Mouse (Mus musculus) ovary, adult 18-20 months (tissue): Measurements from ENCODE around the gene Kcnt2.

Experiments used
- DNase-seq: peaks from one replicate; pipeline ENCODE4 v3.0.0; 2022; ENCODE audit warnings: low spot score, mixed read lengths

Gene Kcnt2

DNA sequence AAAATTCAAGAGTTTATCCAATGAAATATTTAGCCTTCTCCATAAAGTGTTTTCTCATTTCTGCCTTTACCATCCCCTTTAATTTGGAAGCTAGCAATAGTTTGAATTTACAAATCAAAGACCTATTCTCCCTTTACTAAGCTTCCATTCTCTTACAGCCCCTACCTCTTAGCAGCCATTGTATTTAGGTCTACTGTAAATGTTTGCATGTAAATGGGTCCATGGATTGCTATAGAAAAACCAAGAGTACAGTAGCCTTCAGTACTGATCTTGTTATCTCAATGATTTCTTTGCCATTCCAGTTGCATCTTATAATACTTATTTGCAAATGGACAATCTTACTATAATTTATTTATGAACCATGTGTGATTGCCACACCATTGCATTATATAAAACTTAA lies 267.5 kb downstream of the Kcnt2 start:
- no peak for DNase-seq

DNA sequence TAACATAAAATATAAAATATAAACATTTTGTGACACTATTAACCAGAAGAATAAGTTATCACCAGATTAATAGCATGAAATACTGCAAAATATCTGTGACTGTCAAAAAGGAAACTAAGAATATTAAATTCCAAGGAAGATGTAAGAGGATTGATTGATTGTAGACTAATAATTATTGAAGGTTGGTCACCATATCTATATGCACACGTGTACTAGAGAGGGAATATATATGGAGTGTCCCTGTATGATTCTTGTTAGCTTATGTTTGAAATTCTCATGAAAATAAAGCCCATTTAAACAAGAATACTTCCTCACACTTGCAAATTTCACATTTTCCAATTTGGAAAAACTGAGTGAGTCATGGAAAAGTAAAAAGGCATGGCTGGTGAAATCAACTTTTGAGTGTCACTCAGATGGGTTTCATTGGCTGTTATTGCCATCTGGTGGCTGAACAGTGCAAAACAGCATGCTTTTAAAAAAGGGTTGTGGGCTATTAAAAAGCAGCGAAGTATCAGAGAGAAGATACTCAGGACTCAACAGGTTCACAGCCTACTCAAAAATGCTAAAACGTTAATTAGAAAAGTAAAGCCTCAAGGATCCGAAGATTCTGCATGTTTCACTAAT lies 285.4 kb downstream of the Kcnt2 start:
- no peak for DNase-seq

DNA sequence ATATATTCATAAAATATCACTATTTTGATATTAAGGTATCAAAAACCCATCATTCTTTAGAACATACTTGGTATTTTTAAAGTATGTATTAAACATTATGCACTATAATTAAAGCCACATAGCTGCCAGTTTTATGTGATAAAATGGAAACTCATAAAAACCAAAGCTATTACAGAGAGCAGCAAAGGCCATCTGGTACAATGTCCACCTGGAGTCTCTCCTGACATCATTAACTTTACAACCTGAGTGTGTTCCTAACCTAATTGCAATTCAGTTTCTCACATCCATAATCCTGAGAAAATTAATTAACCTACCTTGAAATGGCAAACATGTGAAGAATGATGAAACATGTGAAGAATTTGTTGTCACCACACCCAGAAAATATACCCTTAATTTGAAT lies 288.9 kb downstream of the Kcnt2 start:
- no peak for DNase-seq

DNA sequence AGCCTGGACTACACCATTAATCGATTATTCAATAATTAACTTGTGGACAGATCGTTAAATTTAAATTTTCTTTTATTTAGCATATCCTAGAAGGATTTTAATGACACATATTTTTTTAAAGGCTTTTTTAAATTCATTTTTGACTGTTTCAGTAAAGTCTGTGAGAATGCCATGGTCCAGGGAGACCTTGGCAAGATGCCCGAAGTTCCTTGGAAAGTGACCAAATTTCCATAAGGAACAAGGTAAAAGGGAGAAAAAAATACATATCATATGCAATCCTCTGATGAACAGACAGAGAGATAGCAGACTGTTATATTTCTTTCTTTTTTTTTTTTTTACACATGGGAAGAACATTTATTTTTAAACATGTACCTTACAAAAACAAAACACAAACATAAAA lies 296.1 kb downstream of the Kcnt2 start:
- DNase-seq: no peak

DNA sequence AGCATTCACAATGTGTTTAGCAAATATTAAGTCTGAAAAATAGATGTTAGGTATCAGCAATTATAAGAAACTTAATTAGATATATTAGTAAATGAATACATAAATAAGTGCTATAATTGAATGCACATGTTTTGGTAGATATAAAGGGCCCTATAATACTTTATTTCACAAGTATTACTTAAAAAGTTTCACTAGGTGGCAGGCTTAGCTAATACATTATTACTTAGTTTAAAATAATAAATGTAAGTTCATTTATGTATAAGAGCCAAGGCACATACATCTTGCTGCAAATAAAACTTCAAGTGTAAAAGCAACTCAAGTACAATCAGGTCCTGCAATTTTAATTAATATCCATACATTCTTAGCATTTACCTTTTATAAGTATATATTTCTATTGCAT lies 302.8 kb downstream of the Kcnt2 start:
- no peak for DNase-seq

DNA sequence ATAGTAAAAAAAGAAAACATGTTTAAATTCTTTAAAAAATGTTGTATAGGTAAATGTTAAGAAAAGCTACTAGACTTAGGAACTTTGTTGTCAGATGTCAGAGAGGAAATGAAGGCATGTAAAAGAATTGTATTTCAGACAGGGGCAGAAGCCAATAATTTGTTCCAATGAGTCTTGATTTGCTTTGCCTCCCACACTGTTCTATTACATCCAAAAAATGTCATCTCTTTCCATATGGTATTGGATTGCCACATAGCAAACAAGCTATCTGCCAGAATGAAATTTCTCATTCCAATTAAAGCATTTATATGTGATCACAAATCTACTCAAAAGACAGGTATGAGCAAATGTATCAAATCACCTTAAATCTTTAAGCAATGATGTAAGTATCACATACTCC lies 314.8 kb downstream of the Kcnt2 start:
- no peak for DNase-seq

DNA sequence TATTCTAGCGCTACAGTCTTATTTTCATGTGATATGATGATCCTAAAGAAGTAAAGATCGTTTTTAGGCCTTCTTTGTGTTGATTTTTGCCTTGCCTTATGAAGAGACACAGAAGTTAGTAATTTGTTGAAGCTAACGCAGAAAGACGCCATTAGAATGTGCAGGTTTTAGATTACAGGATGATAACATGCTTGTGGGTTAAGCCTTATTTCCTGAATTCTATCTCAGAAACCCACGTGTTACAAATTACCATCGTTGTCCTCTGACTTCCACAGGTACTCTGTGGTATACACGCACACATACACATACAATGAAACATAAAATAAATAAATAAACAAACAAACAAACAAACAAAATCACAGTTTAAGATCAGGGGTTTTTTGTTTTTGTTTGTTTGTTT lies 326.2 kb downstream of the Kcnt2 start:
- no peak for DNase-seq

DNA sequence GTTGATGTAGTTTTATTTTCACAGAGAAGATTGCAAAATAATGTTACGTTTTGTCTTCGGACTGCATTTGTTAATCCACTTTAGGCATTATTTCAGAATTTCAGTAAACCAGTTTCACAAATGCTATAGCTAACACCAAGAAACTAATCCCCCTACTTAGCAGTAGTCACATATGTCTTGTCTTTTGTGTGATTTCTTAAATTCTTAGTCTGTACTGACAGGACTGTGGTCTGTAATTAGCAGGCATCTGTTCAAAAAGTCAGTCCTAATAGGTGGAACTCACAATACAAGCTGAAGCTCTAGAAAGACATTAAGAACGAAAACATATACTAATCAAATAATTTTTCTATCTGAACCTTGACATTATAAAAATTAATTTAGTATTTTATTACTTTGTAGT lies 332.6 kb downstream of the Kcnt2 start:
- DNase-seq: no peak

DNA sequence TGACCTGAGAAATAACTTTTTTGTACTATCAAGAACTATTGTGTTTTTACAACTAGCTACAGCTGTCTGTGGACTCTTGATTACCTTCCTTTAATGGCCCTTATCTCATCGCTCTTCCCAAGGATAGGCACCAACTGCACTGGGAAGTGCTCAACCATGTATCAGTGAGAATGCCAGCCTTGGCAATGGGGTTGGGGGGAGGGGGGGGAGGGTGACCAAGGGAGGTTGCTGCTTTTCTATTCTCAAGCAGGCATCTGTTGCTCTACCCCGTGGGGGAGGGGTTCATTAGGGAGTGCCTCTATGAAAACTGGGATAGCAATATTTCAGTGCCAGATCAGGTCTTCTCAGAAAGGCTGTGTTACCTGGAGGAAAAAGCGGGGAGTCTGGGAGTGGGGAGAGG lies 342.3 kb downstream of the Kcnt2 start:
- no peak for DNase-seq

DNA sequence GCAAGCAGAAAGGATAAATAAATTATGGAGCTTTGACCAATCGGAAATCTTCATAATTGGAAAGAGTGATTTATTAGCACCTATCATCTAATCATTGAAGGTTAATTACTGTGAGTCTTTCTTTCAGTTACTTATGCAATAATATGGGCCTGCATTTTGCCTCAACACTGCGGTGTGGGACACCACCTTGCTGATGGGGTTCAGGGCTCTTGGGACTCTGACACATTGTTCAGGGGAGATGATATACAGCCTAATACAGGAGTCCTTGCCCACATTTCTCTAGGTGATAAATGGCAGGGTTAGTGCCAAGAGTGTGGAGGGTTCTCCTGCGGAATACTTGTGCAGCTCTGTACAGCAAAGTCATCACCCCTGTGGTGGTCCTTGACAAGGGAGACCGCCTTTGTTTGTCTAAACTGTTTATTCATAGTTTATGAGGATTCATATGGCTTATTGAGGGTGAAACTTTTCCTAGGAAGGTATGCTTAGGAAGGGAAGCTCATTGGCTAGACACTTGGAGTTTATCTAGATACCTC lies 362.9 kb downstream of the Kcnt2 start:
- DNase-seq: no peak

DNA sequence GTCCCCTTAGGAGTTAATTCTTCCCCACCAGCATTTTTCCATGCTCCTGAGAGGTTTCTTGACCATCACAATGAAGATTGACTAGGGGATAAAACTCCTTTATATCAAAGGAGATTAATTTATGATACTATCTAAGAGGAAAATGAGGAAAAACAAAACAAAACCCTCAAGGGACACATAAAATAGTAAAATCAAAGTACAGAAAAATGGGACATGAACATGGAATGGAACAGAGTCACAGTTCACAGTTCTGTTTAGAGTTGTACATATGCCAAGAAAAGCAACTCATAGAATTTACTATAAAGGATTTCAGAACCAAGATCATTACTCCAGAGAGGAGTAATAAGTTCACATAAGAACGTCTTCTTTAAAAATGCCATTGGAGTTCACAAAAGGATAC lies 367.1 kb downstream of the Kcnt2 start:
- DNase-seq: no peak

DNA sequence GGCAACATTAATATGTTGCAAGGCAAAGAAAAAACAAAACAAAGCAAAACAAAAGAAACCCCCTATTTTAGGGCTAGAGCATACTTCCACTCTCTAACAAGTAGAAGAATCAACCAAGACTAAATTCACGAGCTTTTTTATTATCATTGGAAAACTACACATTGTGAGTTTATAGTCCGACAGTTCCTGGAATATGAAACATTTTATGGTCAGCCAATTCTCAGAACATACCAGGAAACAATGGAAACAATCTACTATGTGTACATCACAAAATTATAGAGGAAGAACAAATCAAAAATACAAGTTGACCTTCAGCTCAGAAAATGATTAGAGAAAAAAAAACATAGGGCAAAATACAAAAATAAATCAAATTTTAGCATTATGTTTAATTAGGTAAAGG lies 368.9 kb downstream of the Kcnt2 start:
- DNase-seq: no peak

DNA sequence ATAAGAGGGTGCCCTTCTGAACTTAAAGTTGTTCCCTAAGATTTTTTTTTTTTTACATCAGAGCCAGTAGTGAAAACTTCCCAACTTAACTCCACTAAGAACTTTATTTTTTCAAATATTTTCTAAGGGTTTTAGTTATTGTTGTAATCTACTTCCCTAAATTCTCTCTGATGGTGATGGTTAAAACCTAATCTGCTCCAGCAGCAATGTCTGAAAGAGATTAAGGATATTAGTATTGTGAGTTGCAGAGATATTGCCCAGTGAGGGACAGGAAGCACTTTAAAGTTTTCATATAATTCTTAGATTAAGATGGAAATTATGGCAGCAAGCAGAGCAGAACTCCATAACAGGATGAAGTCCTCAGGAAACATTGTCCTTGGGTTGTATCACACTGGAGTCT lies 372.2 kb downstream of the Kcnt2 start:
- DNase-seq: no peak

DNA sequence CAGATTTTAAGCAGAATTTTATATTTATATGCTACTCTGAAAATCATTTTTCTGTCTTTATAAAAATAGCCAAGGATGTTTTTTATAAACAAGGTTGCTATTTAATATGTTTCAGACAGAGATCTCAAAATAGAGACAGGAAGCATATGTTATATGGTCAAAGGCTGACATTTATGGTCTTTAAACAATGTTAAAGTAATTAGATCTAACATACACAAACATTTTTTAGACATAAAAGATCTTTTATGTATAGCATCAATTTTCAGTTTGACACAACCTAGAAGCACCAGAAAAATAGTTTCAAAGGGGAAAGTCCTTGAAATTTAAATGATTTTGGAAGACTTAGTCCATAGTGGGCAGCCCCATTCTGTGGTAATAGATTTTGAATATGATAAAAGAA lies 379.0 kb downstream of the Kcnt2 start:
- no peak for DNase-seq

DNA sequence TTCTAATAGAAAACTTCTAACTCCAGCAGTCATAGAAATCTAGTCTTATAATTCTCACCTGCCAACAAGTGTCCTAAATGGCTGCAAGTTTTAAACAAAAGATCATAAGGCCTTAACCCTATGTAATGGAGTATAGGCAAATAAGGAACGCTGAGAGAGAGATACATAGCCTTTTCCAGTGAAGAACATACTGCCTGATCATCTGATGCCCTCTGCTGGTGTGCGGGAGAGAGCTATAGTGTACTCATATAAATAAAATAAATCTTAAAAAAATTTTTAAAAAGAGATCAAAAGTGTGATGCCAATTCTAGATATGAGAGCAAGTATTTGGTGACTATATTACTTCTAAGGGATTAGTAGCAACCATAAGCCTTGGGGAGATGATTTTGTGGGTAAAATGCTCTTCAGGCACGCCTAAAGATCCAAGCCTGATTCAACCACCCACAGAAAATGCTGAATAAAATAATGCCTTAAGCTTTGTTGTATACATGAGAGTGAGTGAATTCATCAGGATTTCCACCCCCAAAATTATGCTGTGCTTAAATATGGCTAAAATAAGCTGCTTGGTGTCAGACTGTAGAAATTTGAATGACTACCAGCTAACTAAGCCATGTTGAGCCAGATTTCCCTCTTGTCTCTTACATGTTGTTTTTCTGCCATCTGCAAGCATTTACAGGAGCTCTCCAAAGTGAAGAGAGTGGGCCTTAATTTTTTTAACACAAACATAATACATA lies 413.8 kb downstream of the Kcnt2 start:
- no peak for DNase-seq

DNA sequence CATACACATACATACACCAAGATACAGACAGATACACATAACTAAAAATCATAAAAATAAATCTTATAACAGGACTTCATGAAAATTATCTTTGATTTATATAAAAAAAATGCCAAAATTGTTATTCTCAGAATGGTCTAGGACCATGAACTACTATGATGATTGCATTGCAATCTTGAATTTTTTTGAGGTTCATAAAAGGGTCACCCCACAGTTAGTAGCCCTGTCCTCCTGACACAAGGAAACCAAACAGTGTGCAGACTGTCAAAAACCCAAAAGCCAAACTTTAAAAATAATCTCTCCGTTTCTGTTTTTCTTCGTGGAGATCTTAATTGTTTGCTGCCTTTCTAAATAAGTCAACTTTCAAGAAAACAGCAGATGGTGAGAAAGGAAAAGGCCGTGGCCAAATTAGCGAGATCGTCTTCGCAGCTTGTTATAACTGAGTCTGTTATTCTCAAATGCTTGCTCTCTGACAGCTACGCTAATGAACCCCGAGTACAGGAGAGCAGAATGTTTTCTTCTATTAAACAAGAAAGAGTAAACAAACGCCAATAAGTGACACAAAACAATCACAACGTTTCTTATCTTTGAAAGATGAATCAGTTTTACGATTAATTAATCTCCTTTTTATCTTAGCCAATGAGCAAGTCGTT lies 414.9 kb downstream of the Kcnt2 start:
- no peak for DNase-seq

DNA sequence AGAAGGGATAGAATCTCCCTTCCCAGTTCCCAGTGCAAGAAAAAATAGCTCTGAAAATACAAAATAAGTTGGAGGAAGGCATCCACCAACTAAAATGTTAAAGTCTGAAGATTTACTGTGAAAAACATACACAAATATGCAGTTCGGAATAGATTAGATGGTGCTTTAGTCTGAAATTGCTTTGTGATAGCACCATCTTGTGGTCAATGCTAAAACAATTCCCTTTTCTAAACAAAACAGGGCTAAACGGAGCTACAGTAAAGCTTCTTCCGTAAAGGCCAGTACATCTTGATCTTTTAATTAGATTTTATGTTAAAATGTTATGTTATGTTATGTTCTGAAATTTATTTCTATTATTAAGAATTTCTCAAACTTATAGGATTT lies 415.4 kb downstream of the Kcnt2 start:
- no peak for DNase-seq
